Mouse (Mus musculus) NIH3T3 (cell line): ENCODE data around the gene Srpx.

Experiments
- DNase-seq: peaks from one replicate; pipeline ENCODE4 v3.0.0-alpha.2; 2012; ENCODE audit warnings: low read depth

The Srpx gene

GRCm38 (mm10) chrX:10117065-10117719 is at the start of gene Srpx:
TSS of gene Srpx (minus strand) at chrX:10117709.
- no peak for DNase-seq

GRCm38 (mm10) chrX:10152390-10152789 is 34.9 kb upstream of the Srpx start:
- DNase-seq: no peak

- DNase-seq: no peak
Measured at GRCm38 (mm10) chrX:10115780-10116179, 1.7 kb downstream of the Srpx start.

GRCm38 (mm10) chrX:10110736-10111135 is 6.8 kb downstream of the Srpx start:
- peak; percentile 17 for DNase-seq

- DNase-seq: peak; percentile 77
Measured at GRCm38 (mm10) chrX:10108558-10108957, 9.0 kb downstream of the Srpx start.

GRCm38 (mm10) chrX:10105475-10105874 is 12.0 kb downstream of the Srpx start:
- DNase-seq: peak; percentile 73

- DNase-seq: peak; percentile 3
Measured at GRCm38 (mm10) chrX:10102739-10103138, 14.8 kb downstream of the Srpx start.

- DNase-seq: no peak
Measured at GRCm38 (mm10) chrX:10095797-10096196, 21.7 kb downstream of the Srpx start.

DNA sequence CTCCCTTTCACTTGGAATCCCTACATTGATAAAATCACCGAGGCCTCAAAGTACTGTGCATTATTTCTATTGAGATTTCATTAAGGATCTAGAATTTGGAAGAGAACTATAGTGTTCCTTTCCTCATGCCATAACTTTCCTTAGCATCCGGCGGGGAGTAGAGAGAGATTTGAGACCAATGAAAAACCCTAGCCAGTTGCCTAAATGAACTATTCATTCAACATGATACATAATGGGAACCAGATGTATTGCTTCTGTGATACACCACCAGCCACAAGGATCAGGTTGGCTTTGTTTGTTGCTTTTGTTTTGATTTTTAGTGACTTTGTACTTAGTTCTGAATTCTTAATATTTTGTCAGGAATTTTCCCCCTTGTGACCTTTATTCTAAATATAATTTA is 37.1 kb downstream of the Srpx start:
- peak; percentile 7 for DNase-seq

- DNase-seq: peak; percentile 58
Measured at GRCm38 (mm10) chrX:10079981-10080380, 37.5 kb downstream of the Srpx start.

GRCm38 (mm10) chrX:10073966-10074365 is 43.5 kb downstream of the Srpx start:
- DNase-seq: peak; percentile 14

- DNase-seq: no peak
Measured at GRCm38 (mm10) chrX:10071529-10071928, 46.0 kb downstream of the Srpx start.

GRCm38 (mm10) chrX:10070689-10071088 is 46.8 kb downstream of the Srpx start:
- peak; percentile 46 for DNase-seq

DNA sequence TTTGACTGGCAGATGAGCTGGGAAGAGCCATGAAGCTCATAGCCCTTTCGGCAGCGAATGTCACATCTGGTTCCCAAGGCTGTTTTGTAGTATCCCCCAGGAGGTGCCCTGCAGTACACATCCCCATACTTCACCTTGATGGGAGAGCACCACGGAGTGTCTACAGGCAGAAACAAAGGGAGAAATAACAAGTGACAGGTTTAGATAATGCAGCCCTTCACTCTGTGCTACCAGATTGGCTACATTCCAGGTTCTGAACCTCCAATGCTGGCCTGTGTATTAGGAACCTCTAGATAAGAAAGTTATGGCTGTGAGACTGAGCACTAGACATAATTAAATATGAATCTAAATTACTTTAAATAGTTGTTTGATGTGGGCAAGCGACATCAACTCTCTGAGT is 48.1 kb downstream of the Srpx start:
- no peak for DNase-seq

GRCm38 (mm10) chrX:10063781-10064180 is 53.7 kb downstream of the Srpx start:
- DNase-seq: no peak

DNA sequence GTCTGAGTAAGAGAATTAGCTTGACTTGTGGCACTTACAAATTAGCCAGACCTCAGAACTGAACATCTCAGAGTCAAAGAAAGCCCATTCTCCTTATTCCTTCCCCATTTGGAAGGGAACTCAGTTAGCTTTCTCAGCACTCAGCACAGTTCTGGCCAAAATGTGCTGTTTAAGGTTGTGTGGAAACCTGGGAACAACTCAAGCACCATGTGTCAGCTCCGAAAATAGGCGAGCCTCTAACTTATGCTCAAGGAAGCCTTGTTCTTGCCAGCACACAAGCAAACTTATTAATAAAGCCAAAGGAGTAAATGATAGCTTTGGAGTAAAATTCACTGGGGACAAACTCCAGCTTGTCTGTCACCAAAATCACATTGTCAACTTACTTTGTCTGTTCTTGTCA is 54.1 kb downstream of the Srpx start:
- DNase-seq: no peak

GRCm38 (mm10) chrX:10062201-10062600 is 55.3 kb downstream of the Srpx start:
- DNase-seq: no peak

GRCm38 (mm10) chrX:10034666-10035065 is 82.8 kb downstream of the Srpx start:
- DNase-seq: peak; percentile 38

- DNase-seq: no peak
Measured at GRCm38 (mm10) chrX:10010202-10010601, 107.3 kb downstream of the Srpx start.

DNA sequence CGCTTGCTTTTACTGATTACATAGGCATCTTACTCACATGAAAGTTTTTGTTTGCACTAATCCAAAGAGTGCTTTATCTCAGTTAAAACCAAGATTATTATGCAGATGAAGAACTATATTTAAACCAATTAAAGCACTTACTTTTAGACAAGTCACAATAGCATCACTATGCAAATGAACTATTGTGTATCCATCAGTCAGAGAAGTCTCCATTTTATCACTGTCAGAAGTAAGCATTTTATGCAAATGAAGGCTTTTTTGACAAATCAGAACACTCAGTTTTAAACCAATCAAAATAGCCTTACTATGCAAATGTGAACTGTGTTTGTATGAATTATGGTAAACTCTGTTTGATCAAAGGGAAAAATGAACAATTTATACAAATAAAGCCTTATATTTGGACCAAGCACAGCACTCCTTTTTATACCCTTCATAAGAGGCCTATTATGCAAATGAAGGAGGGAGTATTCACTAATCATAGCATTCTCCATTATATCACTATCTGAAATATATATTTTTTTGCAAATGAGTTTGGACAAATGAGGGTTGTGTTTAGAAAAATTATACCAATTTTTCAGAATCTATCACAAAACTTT is 109.7 kb downstream of the Srpx start:
- DNase-seq: no peak

DNA sequence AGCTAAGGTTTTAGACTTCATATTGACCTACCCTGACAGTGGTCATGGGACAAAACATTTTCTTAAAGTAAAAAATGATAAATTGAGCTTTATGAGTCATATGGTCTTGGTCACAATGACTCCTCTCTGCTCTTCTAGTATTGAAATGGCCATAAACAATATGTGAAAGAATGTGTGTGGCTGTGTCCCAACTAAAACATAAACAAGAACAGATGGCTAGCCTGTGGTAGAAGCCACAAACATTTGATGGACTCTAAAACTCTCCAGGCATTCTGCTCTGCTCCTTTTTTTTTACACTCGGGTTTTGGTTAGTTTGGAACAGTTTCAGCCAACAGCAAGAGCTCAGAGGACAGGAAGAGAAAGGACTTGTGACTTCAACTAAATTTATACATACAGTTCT is 111.6 kb downstream of the Srpx start:
- DNase-seq: no peak

GRCm38 (mm10) chrX:10000718-10001117 is 116.8 kb downstream of the Srpx start:
- no peak for DNase-seq
